Mouse (Mus musculus) MEL (cell line): ENCODE results near the gene Gm49661. TPM values are rescaled to one million over a fixed set of nuclear protein-coding genes. Genes with fewer than 3 reads are reported as not detected.

Experiments used
- DNase-seq: peaks from one replicate; pipeline ENCODE4 v3.0.0; 2011; ENCODE audit warnings: low read depth, low spot score
- H3K27ac ChIP-seq: 2 replicates; pipeline ENCODE4 v1.5.1; 2012; ENCODE audit warnings: low read depth, mild to moderate bottlenecking, control low read depth, low read length, moderate library complexity; ENCODE audit not compliant: control insufficient read depth
- H3K27me3 ChIP-seq, 2 experiments: fragments of 150-350 bp in 1 of 2; sonication (generic) in 1 of 2; 2 replicates each; pipeline ENCODE4 v1.6.1; 2012; ENCODE audit warnings: low read length in 2 of 2, mild to moderate bottlenecking in 2 of 2, improper control_type of control experiment in 1 of 2, moderate library complexity in 1 of 2; ENCODE audit not compliant: insufficient read depth in 2 of 2, control insufficient read depth in 1 of 2
- H3K36me3 ChIP-seq, 2 experiments: 2 replicates each; pipeline ENCODE4 v1.6.1; 2012 to 2014; ENCODE audit warnings: low read length in 2 of 2, improper control_type of control experiment in 1 of 2, inconsistent platforms in 1 of 2, mild to moderate bottlenecking in 1 of 2; ENCODE audit not compliant: insufficient read depth in 2 of 2, control insufficient read depth in 1 of 2
- H3K4me1 ChIP-seq, 2 experiments: fragments of 150-350 bp in 1 of 2; sonication (generic) in 1 of 2; 2 replicates each; pipeline ENCODE4 v1.6.1; 2012; ENCODE audit warnings: low read length in 2 of 2, improper control_type of control experiment in 1 of 2, mild to moderate bottlenecking in 1 of 2; ENCODE audit not compliant: insufficient read depth in 2 of 2, control insufficient read depth in 1 of 2
- H3K4me3 ChIP-seq, 2 experiments: fragments of 150-350 bp in 1 of 2; sonication (generic) in 1 of 2; 2 replicates each; pipeline ENCODE4 v1.5.1; 2012; ENCODE audit warnings: low read depth in 2 of 2, low read length in 2 of 2, mild to moderate bottlenecking in 2 of 2, moderate library complexity in 2 of 2, control low read depth in 1 of 2, improper control_type of control experiment in 1 of 2; ENCODE audit not compliant: control insufficient read depth in 1 of 2, insufficient read depth in 1 of 2
- H3K79me2 ChIP-seq: 2 replicates; pipeline ENCODE4 v1.6.1; 2012; ENCODE audit warnings: mild to moderate bottlenecking, low read length, moderate library complexity; ENCODE audit not compliant: control insufficient read depth, poor library complexity, insufficient read depth
- H3K9ac ChIP-seq: 2 replicates; pipeline ENCODE4 v1.6.1; 2012; ENCODE audit warnings: low read depth, mild to moderate bottlenecking, control low read depth, low read length, moderate library complexity; ENCODE audit not compliant: control insufficient read depth, poor library complexity, severe bottlenecking
- H3K9me3 ChIP-seq: fragments of 150-350 bp; sonication (generic); replicated peaks from 2 replicates; pipeline ENCODE4 v1.6.1; 2012; ENCODE audit warnings: mild to moderate bottlenecking, low read length, improper control_type of control experiment, moderate library complexity; ENCODE audit not compliant: insufficient read depth
- BHLHE40 ChIP-seq: IDR thresholded peaks from 2 replicates; pipeline ENCODE4 v1.6.1; 2012; ENCODE audit warnings: low read depth, mild to moderate bottlenecking, inconsistent platforms, low read length, improper control_type of control experiment, borderline replicate concordance
- CTCF ChIP-seq, 3 experiments: IDR thresholded peaks in 2 of 3; conservative IDR thresholded peaks in 1 of 3; 2 replicates each; pipeline ENCODE4 v1.5.1; 2011 to 2012; ENCODE audit warnings: low read length in 3 of 3, low read depth in 2 of 3, mild to moderate bottlenecking in 2 of 3, improper control_type of control experiment in 1 of 3, inconsistent platforms in 1 of 3, mixed read lengths in 1 of 3, moderate library complexity in 1 of 3; ENCODE audit not compliant: control insufficient read depth in 1 of 3, insufficient read depth in 1 of 3, poor library complexity in 1 of 3, severe bottlenecking in 1 of 3
- ELF1 ChIP-seq: IDR thresholded peaks from 2 replicates; pipeline ENCODE4 v1.6.1; 2014; ENCODE audit warnings: low read depth, mild to moderate bottlenecking, inconsistent platforms, low read length, improper control_type of control experiment, moderate library complexity
- ETS1 ChIP-seq: IDR thresholded peaks from 2 replicates; pipeline ENCODE4 v1.6.1; 2012; ENCODE audit warnings: low read depth, mild to moderate bottlenecking, inconsistent platforms, low read length, improper control_type of control experiment, moderate library complexity
- GATA1 ChIP-seq: IDR thresholded peaks from 2 replicates; pipeline ENCODE4 v1.6.1; 2011; ENCODE audit warnings: low read depth, low read length, improper control_type of control experiment
- HCFC1 ChIP-seq: IDR thresholded peaks from 2 replicates; pipeline ENCODE4 v1.6.1; 2012; ENCODE audit warnings: low read depth, mild to moderate bottlenecking, inconsistent platforms, low read length, improper control_type of control experiment, moderate library complexity
- JUND ChIP-seq: IDR thresholded peaks from 2 replicates; pipeline ENCODE4 v1.6.1; 2011; ENCODE audit warnings: low read depth, mild to moderate bottlenecking, improper control_type of control experiment, low read length
- MAFK ChIP-seq: IDR thresholded peaks from 2 replicates; pipeline ENCODE4 v1.6.1; 2011; ENCODE audit warnings: low read depth, mild to moderate bottlenecking, low read length, improper control_type of control experiment, borderline replicate concordance
- MEF2A ChIP-seq: IDR thresholded peaks from 2 replicates; pipeline ENCODE4 v1.6.1; 2014; ENCODE audit warnings: low read depth, mild to moderate bottlenecking, inconsistent platforms, low read length, improper control_type of control experiment; ENCODE audit not compliant: poor library complexity, insufficient replicate concordance, severe bottlenecking; ENCODE audit errors: extremely low read depth
- MYB ChIP-seq: IDR thresholded peaks from 2 replicates; pipeline ENCODE4 v1.6.1; 2011; ENCODE audit warnings: mild to moderate bottlenecking, low read depth, low read length, improper control_type of control experiment
- MYC ChIP-seq: IDR thresholded peaks from 2 replicates; pipeline ENCODE4 v1.6.1; 2011; ENCODE audit warnings: low read depth, mild to moderate bottlenecking, low read length, improper control_type of control experiment, moderate library complexity
- POLR2A ChIP-seq, 2 experiments: IDR thresholded peaks; 2 replicates each; pipeline ENCODE4 v1.6.1; 2011 to 2012; ENCODE audit warnings: low read length in 2 of 2, mild to moderate bottlenecking in 2 of 2, control low read depth in 1 of 2, improper control_type of control experiment in 1 of 2, low read depth in 1 of 2, moderate library complexity in 1 of 2; ENCODE audit not compliant: control insufficient read depth in 1 of 2, insufficient read depth in 1 of 2, poor library complexity in 1 of 2
- POLR2AphosphoS2 ChIP-seq: IDR thresholded peaks from 2 replicates; pipeline ENCODE4 v1.6.1; 2011; ENCODE audit warnings: low read length, improper control_type of control experiment
- POLR2AphosphoS5 ChIP-seq: IDR thresholded peaks from 2 replicates; pipeline ENCODE4 v1.6.1; 2012; ENCODE audit warnings: low read depth, borderline replicate concordance, mild to moderate bottlenecking, inconsistent platforms, low read length, moderate library complexity, mixed read lengths
- RAD21 ChIP-seq: IDR thresholded peaks from 2 replicates; pipeline ENCODE4 v1.6.1; 2011; ENCODE audit warnings: mild to moderate bottlenecking, low read depth, low read length, improper control_type of control experiment
- SIN3A ChIP-seq: IDR thresholded peaks from 2 replicates; pipeline ENCODE4 v1.6.1; 2012; ENCODE audit warnings: low read length, improper control_type of control experiment, inconsistent platforms
- SMC3 ChIP-seq: IDR thresholded peaks from 2 replicates; pipeline ENCODE4 v1.6.1; 2011; ENCODE audit warnings: low read depth, low read length, improper control_type of control experiment
- TAL1 ChIP-seq: IDR thresholded peaks from 2 replicates; pipeline ENCODE4 v1.6.1; 2012; ENCODE audit warnings: mild to moderate bottlenecking, inconsistent platforms, low read length, moderate library complexity, mixed read lengths
- TBP ChIP-seq: IDR thresholded peaks from 2 replicates; pipeline ENCODE4 v1.8.0; 2011; ENCODE audit warnings: low read depth, low read length, improper control_type of control experiment
- TCF12 ChIP-seq: IDR thresholded peaks from 2 replicates; pipeline ENCODE4 v1.6.1; 2014; ENCODE audit warnings: low read depth, mild to moderate bottlenecking, inconsistent platforms, low read length, improper control_type of control experiment, moderate library complexity
- UBTF ChIP-seq: IDR thresholded peaks from 2 replicates; pipeline ENCODE4 v1.6.1; 2012; ENCODE audit warnings: low read depth, mild to moderate bottlenecking, inconsistent platforms, low read length, improper control_type of control experiment, moderate library complexity, borderline replicate concordance; ENCODE audit not compliant: insufficient read depth
- USF2 ChIP-seq, 2 experiments: IDR thresholded peaks; 2 replicates each; pipeline ENCODE4 v1.6.1; 2011 to 2012; ENCODE audit warnings: improper control_type of control experiment in 2 of 2, low read length in 2 of 2, borderline replicate concordance in 1 of 2, inconsistent platforms in 1 of 2, low read depth in 1 of 2, mild to moderate bottlenecking in 1 of 2; ENCODE audit not compliant: insufficient read depth in 1 of 2
- ZNF384 ChIP-seq: IDR thresholded peaks from 2 replicates; pipeline ENCODE4 v1.6.1; 2012; ENCODE audit warnings: low read depth, mild to moderate bottlenecking, inconsistent platforms, low read length, improper control_type of control experiment
- polyA plus RNA-seq, 2 experiments: library from polyadenylated mRNA; stranded (reverse) in 1 of 2; unstranded in 1 of 2; fragments of >175 nt in 1 of 2; fragments of >200 nt in 1 of 2; gene quantifications; 2 replicates each; pipeline versions ENCODE4 v1.2.1 to v1.2.4; 2012; ENCODE audit warnings: low replicate concordance in 2 of 2, low read depth in 1 of 2; ENCODE audit not compliant: insufficient read length in 2 of 2, insufficient read depth in 1 of 2, missing spikeins in 1 of 2
- total RNA-seq: library from RNA; depleted of rRNA; stranded (reverse); fragments of 300-350 nt; gene quantifications from 2 replicates; pipeline ENCODE4 v1.2.3, GENCODE M21; 2012

Gm49661 gene
- total and polyA plus RNA-seq, 3 experiments = 4.7 TPM; not detected in 2

GRCm38 (mm10) chr8:84921596-84921995 lies 47.6 kb downstream of the Gm49661 start:
- Histone ChIP-seq H3K9me3 (no peaks in the 10 kb centered on the region), H3K79me2 (no peaks in the 10 kb centered on the region), H3K27ac (no peak overlapping the region), H3K4me3 (no peak overlapping the region), H3K36me3 (peaks cover 0 to 18% of the 10 kb centered on the region in 2 experiments; a peak in 2 of 4 replicates), H3K4me1 (peaks cover 9 to 27% of the 10 kb centered on the region in 2 experiments; a peak in 3 of 4 replicates), H3K27me3 (no peaks in the 10 kb centered on the region), H3K9ac (no peak overlapping the region)
- no peak for DNase-seq
- TF ChIP-seq HCFC1 (no peak), UBTF (no peak), SMC3 (no peak), POLR2AphosphoS5 (no peak), BHLHE40 (no peak), POLR2A (IDR thresholded peaks at IDR 0.05; ENCODE audit: control insufficient read depth in 1 of 2, insufficient read depth in 1 of 2, low read depth in 1 of 2, low read length in 2 of 2, poor library complexity in 1 of 2) (no peak), TBP (no peak), ZNF384 (no peak), ETS1 (no peak), MEF2A (no peak), CTCF (IDR thresholded peaks at IDR 0.05 in 2 of 3, conservative IDR thresholded peaks at IDR 0.05 in 1 of 3; ENCODE audit: control insufficient read depth in 1 of 3, insufficient read depth in 1 of 3, low read depth in 2 of 3, low read length in 3 of 3, poor library complexity in 1 of 3, severe bottlenecking in 1 of 3) (no peak), MYC (no peak), SIN3A (no peak), POLR2AphosphoS2 (no peak), RAD21 (no peak), GATA1 (no peak), JUND (no peak), TCF12 (no peak), MAFK (no peak), TAL1 (no peak)

GRCm38 (mm10) chr8:84918646-84919045 lies 50.6 kb downstream of the Gm49661 start:
- TF ChIP-seq MYB (no peak), HCFC1 (no peak), TBP (no peak), POLR2AphosphoS5 (no peak), ELF1 (no peak), USF2 (IDR thresholded peaks at IDR 0.05; ENCODE audit: borderline replicate concordance in 1 of 2, insufficient read depth in 1 of 2, low read depth in 1 of 2, low read length in 2 of 2) (no peak), SIN3A (no peak), RAD21 (no peak), ETS1 (no peak), MEF2A (no peak), ZNF384 (no peak)

More at GRCm38 (mm10) chr8:84918646-84919045, 50.6 kb downstream of the Gm49661 start:
- peaks cover 12% of the 10 kb centered on the region for H3K79me2 ChIP-seq
- H3K4me3 ChIP-seq = no peak overlapping the region
- no peak overlapping the region for H3K9ac ChIP-seq
- no peaks in the 10 kb centered on the region for H3K27me3 ChIP-seq
- no peak for DNase-seq
- H3K4me1 ChIP-seq = peaks cover 0 to 15% of the 10 kb centered on the region in 2 experiments; a peak in 3 of 4 replicates
- H3K36me3 ChIP-seq = peaks cover 0 to 13% of the 10 kb centered on the region in 2 experiments; a peak in 2 of 4 replicates
- H3K9me3 ChIP-seq = no peaks in the 10 kb centered on the region
- H3K27ac ChIP-seq = no peak overlapping the region
